Mouse (Mus musculus) lung, adult 2 months (tissue): Measurements from ENCODE around the gene Mast4. TPM values are rescaled to one million over a fixed set of nuclear protein-coding genes. Genes with fewer than 3 reads are reported as not detected.
A peak's percentile ranks its signal among the peaks of the same experiment; 100 is the strongest.

Experiments used
- DNase-seq: peaks from one replicate; pipeline ENCODE4 v3.0.0; 2022
- H3K4me1 ChIP-seq: fragments of 200-500 bp; 2 replicates; pipeline ENCODE4 v1.6.1; 2011; ENCODE audit warnings: low read length; ENCODE audit not compliant: control insufficient read depth, insufficient read depth
- H3K4me3 ChIP-seq: fragments of 200-500 bp; replicated peaks from 2 replicates; pipeline ENCODE3; 2011; ENCODE audit warnings: low read depth, mild to moderate bottlenecking, control low read depth, low read length; ENCODE audit errors: extremely low read depth
- CTCF ChIP-seq: fragments of 200-500 bp; IDR thresholded peaks from 2 replicates; pipeline ENCODE4 v1.5.1; 2011; ENCODE audit warnings: mild to moderate bottlenecking, low read length, control low read depth; ENCODE audit not compliant: insufficient read depth
- POLR2A ChIP-seq: fragments of 200-500 bp; IDR thresholded peaks from 2 replicates; pipeline ENCODE4 v1.6.1; 2011; ENCODE audit warnings: low read depth, mild to moderate bottlenecking, control low read depth, low read length, borderline replicate concordance; ENCODE audit errors: extremely low read depth
- WGBS: fragments of 180-500 bp; shearing (Covaris S2); methylation state at CpG from one replicate; pipeline ENCODE4 v1.1.7; 2018; 5-methylcytosine and 5-hydroxymethylcytosine counted together
- polyA plus RNA-seq: library from polyadenylated mRNA; depleted of rRNA; stranded (reverse); fragments of >200 nt; gene quantifications from 2 replicates; pipeline ENCODE4 v1.2.3, GENCODE M21; 2012

Mast4 gene
- polyA plus RNA-seq, 1 experiment = 14.9 TPM

GRCm38 (mm10) chr13:102818287-102818686 is 516.0 kb downstream of the Mast4 start:
- no peak for TF ChIP-seq POLR2A
- no peak for TF ChIP-seq CTCF
- Histone ChIP-seq H3K4me1 (peaks cover 2% of the 10 kb centered on the region), H3K4me3 (no peak overlapping the region)
- 64% methylated on average over 4 of the region's 4 CpGs for WGBS
- no peak for DNase-seq

- DNase-seq = no peak
- peaks cover 2% of the 10 kb centered on the region for H3K4me1 ChIP-seq
- H3K4me3 ChIP-seq = no peak overlapping the region
- 68% methylated on average over 7 of the region's 7 CpGs for WGBS
- TF ChIP-seq POLR2A = no peak
- TF ChIP-seq CTCF = no peak
Observed at GRCm38 (mm10) chr13:102816689-102817088, 517.6 kb downstream of the Mast4 start.

GRCm38 (mm10) chr13:102815158-102815557 is 519.1 kb downstream of the Mast4 start:
- 94% methylated on average over 6 of the region's 6 CpGs for WGBS
- DNase-seq = no peak
- H3K4me3 ChIP-seq = no peak overlapping the region
- H3K4me1 ChIP-seq = peaks cover 2% of the 10 kb centered on the region
- no peak for TF ChIP-seq CTCF
- no peak for TF ChIP-seq POLR2A

GRCm38 (mm10) chr13:102811129-102811832 is 523.0 kb downstream of the Mast4 start:
- peak; percentile 43 for DNase-seq
- no peak for TF ChIP-seq POLR2A
- TF ChIP-seq CTCF = no peak
- Histone ChIP-seq H3K4me1 (no peaks in the 10 kb centered on the region), H3K4me3 (peak overlapping the region; percentile 42)
- WGBS = 30% methylated on average over 15 of the region's 15 CpGs

- TF ChIP-seq POLR2A = no peak
- TF ChIP-seq CTCF = no peak
- 80% methylated on average over 3 of the region's 3 CpGs for WGBS
- DNase-seq = no peak
- Histone ChIP-seq H3K4me3 (no peak overlapping the region), H3K4me1 (no peaks in the 10 kb centered on the region)
Observed at GRCm38 (mm10) chr13:102806652-102807051, 527.6 kb downstream of the Mast4 start.

GRCm38 (mm10) chr13:102805190-102805589 is 529.1 kb downstream of the Mast4 start:
- 76% methylated on average over 6 of the region's 6 CpGs for WGBS
- no peak for DNase-seq
- H3K4me1 ChIP-seq = no peaks in the 10 kb centered on the region
- H3K4me3 ChIP-seq = no peak overlapping the region
- TF ChIP-seq POLR2A (no peak), CTCF (no peak)

- DNase-seq = no peak
- no peaks in the 10 kb centered on the region for H3K4me1 ChIP-seq
- no peak for TF ChIP-seq POLR2A
- no peak for TF ChIP-seq CTCF
- no peak overlapping the region for H3K4me3 ChIP-seq
- WGBS = 82% methylated on average over 9 of the region's 9 CpGs
Observed at GRCm38 (mm10) chr13:102803206-102803605, 531.1 kb downstream of the Mast4 start.

- TF ChIP-seq POLR2A = no peak
- no peak for TF ChIP-seq CTCF
Observed at GRCm38 (mm10) chr13:102792157-102792556, 542.1 kb downstream of the Mast4 start.

GRCm38 (mm10) chr13:102790601-102791155 is 543.6 kb downstream of the Mast4 start:
- 75% methylated on average over 6 of the region's 6 CpGs for WGBS
- Histone ChIP-seq H3K4me3 (no peak overlapping the region), H3K4me1 (no peaks in the 10 kb centered on the region)
- DNase-seq = no peak
- no peak for TF ChIP-seq CTCF
- no peak for TF ChIP-seq POLR2A

More at GRCm38 (mm10) chr13:102792157-102792556, 542.1 kb downstream of the Mast4 start:
- 85% methylated on average over 3 of the region's 3 CpGs for WGBS
- Histone ChIP-seq H3K4me1 (no peaks in the 10 kb centered on the region), H3K4me3 (no peak overlapping the region)
- DNase-seq = no peak

- TF ChIP-seq POLR2A (no peak), CTCF (no peak)
- 81% methylated on average over 10 of the region's 10 CpGs for WGBS
- no peak for DNase-seq
- H3K4me1 ChIP-seq = no peaks in the 10 kb centered on the region
- H3K4me3 ChIP-seq = no peak overlapping the region
Observed at GRCm38 (mm10) chr13:102786666-102787230, 547.5 kb downstream of the Mast4 start.
